Mouse (Mus musculus) common myeloid progenitor, adult 5-6 weeks (primary cell): ENCODE data around the gene Wdfy3. TPM values are rescaled to one million over a fixed set of nuclear protein-coding genes. Genes with fewer than 3 reads are reported as not detected.
"Not testable (repeated sequence)": the region's sequence is repeated elsewhere in the genome, so short reads cannot be mapped to it uniquely, and the experiment has no call there.

Experiments
- ATAC-seq: replicated peaks from 2 replicates; pipeline ENCODE4 v1.8.0; 2016; ENCODE audit warnings: low read depth, mild to moderate bottlenecking, moderate TSS enrichment, inconsistent platforms; ENCODE audit not compliant: poor library complexity, severe bottlenecking
- total RNA-seq: library from RNA; stranded (forward); fragments of 200-1000, 187-1606 nt; gene quantifications from 2 replicates; pipeline ENCODE4 v1.2.3, GENCODE M21; 2017

Gene Wdfy3
- total RNA-seq, 1 experiment from 2014 or later, result 13.1 TPM

GRCm38 (mm10) chr5:101954393-101955340, 115.1 kb downstream of the Wdfy3 start:
- ATAC-seq, result 0 out of 2 replicates have a peak, but pooled peaks have one; percentile 5

DNA sequence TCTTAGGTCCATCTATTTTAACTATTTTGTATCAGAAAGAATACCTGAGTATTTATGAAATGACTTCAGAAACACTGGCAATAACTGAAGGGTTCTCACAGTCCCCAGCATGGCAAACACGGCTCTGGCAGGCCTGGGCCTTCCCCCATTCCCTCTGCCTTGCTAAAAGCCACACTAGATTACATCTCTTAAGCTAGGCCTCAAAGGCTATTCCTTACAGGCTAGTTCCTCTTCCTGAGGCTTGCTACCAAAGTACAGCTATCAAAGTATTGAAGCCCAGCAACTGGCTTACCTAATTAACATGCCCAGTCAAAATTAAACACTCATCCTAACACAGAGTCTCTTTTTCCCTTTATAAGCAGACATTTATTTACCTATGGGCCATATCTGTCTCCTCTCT, 117.8 kb downstream of the Wdfy3 start:
- ATAC-seq, result peak; percentile 77

DNA sequence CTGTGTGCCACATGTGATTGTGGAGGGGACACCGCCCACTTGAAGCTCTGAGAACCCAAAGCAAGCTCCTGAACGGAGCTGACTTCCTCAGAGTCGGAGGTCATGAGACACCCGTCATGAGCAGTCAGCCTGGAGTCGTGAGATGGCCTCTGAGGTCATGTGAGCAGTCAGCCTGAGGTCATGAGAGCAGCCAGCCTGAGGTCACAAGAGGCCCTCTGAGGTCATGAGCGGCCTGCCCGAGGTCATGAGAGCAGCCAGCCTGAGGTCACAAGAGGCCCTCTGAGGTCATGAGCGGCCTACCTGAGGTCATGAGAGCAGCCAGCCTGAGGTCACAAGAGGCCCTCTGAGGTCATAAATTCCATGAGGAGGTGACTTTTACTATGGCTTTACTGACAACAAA, 120.4 kb downstream of the Wdfy3 start:
- no peak for ATAC-seq

DNA sequence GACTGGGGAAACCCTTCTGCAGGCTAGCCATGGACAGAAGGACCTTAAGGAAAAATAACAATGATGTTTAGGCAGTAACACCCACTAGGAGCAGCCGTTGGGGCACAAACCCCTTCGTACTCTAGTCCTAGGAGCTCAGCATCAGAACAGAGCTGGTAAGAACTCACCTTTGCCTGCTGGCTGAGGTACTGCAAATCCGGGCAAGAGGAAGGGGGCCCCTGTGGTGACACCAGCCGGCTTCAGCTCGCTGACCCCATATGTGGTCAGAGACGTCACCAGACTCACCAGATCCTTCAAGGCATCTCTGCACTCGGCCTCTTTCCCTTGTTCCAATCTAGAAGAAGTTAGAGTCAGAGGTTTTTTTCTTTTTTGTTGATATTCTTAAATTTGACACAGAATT, 121.1 kb downstream of the Wdfy3 start:
- ATAC-seq, result no peak

DNA sequence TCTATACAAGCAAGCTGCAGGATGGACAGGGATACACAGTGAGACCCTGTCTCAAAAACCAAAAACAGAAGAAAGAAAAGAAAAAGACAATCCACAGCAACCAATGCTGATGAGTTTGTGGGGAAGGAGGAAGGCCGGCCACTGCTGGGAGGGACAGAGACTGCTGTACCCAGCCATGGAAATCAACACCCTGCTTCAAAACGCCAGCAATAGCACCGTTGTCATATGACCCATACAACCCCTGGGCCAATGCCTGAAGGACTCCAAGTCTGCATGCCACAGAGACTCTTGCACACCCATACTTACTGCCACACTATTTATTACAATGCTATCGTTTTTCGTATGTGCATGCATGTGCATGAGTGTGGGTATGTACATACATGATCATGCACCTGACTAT, 124.0 kb downstream of the Wdfy3 start:
- no peak for ATAC-seq

DNA sequence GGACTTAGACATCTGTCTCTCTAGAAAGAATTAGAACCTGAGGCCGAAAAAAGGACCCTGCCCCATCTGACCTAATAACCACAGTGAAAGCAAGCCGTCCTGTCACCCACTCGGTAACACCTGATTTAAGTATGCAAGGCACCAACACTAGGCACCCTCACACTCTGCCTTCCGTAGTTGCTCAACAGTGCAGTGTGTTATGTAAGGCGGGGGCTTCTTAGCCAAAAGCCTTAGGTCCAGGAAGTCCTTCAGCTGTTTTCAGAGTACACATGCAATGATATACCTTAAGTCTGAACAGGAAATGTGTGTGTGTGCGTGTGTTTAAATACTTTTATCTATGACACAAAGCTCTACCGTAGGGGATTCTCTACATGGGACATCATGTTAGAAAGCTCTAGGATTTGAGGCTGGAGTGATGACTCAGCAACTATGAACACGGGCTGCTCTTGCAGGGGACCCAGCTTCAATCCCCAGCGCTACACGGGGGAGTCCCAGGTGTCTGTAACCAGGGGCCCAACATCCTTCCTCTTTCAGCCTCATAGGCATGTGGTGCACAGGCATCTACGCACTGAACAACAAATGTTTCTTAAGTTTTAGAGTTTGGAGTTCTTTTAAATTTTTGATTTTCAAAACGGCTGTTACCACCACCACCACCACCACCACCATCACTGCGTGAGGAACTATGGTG, 131.7 kb downstream of the Wdfy3 start:
- ATAC-seq, result peak; percentile 42

DNA sequence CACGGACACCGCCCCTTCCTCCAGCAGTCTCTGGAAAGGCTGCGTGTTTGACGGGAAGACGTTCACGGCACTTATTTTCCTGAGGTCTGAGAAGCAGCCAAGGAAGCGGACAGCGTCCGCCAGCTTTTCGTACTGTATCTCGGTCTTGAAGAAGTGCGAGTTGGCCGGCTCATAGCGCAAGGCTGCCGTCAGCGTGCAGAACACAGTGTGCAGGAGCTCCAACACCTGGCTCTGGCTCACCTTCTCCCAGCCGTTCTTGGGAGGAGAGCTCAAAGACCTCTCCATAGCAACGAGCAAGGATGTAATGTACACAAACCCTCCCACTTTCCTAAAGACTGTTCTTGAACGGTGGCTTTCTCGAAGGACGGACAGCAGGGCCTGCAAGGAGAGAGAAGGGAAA, 132.4 kb downstream of the Wdfy3 start:
- no peak for ATAC-seq

GRCm38 (mm10) chr5:101935893-101936292, 133.8 kb downstream of the Wdfy3 start:
- ATAC-seq, result no peak

DNA sequence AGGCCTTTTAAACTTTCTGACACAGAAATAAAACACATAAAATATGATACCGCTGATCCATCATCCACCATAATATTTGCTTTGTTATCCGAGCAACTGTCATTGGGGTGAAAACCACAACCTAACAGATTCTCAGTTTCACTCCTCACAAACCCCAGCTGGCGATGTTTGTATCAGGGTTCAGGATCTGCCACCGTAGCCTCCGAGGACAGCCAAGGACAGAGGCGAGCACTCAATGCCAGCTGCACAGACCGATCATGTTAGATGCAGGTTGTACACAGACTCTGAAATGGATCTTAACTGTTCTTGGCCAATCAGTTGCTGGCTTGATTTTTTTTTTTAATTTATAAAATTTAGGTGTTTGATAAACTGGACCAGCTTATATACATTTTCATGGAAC, 135.1 kb downstream of the Wdfy3 start:
- no peak for ATAC-seq

DNA sequence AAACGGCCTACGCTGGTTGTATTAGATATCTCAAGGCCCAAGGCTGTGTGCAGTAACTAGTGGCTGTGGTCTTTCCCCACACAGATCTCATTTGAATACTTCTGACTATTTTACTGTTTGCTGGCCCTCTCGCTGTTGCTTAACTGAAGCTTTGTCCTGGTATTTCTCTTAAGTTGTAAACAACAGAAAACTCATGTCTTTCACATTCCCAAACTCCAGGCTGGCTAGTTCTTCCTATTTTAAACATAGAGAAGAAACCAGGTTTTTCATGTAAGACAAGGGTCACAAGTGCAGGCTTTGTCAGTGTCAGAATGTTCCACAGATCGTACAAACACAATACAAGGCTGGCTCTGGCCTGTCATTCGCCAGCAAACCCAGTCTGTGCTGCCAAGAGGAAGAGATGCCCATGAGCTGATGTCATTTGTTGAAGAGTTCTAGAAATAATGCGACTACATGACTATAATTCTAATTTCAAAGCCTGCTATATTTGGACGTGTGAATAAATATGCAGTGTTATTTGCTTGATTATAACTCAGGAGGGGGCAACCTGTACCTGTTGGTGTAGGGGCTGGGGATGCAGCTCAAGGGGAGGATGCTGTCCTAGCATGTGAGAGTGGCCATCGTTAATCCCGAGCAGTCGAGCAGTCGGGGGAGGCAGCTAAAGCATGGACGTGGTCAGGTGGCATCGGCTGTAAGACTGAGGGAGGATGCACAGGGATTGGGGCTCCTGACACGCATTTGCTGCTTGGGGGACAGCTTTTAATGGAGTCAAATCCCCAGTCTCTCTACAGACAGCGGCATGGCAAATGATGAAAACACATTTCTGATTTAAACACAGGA, 136.5 kb downstream of the Wdfy3 start:
- no peak for ATAC-seq

DNA sequence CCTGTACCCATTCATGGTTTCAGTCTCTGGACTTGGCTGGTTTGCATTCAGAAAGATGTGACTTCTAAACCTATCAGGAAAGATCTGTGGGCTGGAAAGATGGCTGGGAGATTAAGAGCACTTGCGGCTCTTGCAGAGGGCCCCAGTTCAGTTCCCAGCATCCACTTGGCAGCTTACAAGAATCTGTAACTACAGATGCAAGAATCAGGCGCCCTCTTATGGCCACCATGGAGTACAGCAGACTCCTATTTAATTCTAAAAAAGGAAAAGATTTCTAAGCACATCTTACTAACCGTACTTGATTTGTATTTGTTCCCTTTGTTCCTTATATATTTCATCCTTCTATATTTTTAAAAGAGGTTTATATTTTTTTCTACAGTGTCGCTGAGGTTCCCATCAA, 137.7 kb downstream of the Wdfy3 start:
- ATAC-seq, result no peak

DNA sequence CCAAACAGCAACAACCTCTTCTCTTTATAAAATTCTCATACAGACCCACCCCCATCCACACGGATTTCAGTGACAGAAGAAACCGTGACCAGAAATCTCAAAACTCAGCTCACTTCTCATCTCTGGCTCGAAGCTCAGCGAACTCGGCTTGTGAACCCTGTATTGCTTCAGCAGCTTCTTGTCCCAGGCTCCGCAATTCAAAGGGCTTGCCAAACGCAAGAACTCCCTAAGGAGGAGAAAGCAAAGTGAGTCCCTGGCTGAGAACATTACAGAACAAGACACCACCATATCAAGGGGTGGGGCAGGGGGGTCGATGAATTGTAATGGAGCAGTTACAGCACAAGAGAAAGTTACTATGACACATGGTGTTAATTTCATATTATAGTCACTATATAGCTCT, 143.4 kb downstream of the Wdfy3 start:
- no peak for ATAC-seq

DNA sequence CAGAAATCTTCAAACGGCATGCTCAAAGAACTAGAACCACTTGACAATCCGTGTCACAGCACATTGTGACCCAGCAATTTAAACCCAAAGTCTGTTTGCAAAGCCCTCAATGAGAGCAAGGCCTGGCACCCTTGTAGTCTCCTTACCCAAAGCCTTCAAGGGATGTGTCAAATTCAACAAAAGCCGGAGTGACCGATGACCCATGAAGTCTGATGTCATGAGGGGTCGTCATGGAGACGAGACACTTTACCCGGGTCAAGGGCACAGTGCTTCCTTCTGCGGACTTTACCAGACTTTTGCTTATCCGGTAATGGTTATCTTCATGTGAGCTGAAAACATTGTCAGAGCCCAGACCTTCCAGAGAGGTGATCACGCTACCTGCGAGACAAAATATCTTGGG, 146.0 kb downstream of the Wdfy3 start:
- ATAC-seq, result no peak

DNA sequence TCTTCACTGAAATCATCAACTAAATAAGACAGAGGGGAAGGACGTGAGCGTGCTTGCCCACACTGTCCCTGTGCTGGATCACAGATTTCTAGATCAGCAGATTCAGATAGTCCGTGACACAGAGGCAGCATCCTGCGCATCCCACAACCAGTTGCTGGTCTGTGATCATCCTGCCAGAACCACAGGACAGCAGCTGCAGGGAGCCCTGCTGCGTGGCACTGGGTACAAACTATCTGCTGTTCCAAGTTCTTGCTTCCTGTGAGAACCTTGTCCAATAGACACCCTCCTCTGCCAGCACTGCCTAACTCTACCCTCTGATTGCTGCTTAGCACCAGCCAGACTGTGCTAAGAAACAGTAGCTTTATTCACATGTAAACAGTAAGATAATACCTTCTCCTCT, 150.2 kb downstream of the Wdfy3 start:
- no peak for ATAC-seq

- no peak for ATAC-seq
Observed at GRCm38 (mm10) chr5:101909468-101909867, 160.3 kb downstream of the Wdfy3 start.

GRCm38 (mm10) chr5:101905624-101906023, 164.1 kb downstream of the Wdfy3 start:
- ATAC-seq, result no peak

GRCm38 (mm10) chr5:101904841-101905240, 164.9 kb downstream of the Wdfy3 start:
- ATAC-seq, result not testable (repeated sequence)

GRCm38 (mm10) chr5:101902686-101903085, 167.0 kb downstream of the Wdfy3 start:
- ATAC-seq, result no peak

DNA sequence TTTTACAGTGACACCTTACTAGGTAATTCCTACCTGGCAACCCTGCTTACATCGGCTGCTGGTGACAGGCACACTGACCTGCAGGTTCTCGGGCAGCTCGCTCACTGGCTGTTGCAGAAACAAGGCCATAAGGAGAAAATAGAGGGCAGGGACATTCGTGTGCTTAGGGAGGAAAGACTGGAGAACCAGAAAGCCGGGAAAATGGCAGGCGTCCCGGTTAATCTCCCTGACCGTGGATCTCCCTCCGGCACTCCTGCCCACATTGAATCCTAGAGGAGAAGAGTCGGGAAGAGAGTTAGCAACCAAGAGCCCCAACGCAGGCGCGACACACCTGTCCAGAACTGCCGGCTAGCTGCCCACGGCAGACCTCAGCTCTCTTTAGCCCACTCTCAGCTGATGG, 169.7 kb downstream of the Wdfy3 start:
- ATAC-seq, result no peak

- ATAC-seq, result no peak
Observed at GRCm38 (mm10) chr5:101896784-101897183, 172.9 kb downstream of the Wdfy3 start.
